Mouse (Mus musculus): ENCODE data around the gene Ier3. TPM values are rescaled to one million over a fixed set of nuclear protein-coding genes. Genes with fewer than 3 reads are reported as not detected.
A peak's percentile ranks its signal among the peaks of the same experiment; 100 is the strongest.

The Ier3 gene
- total RNA-seq, 2 experiments from 2014 or later: 7.9 to 19.0 TPM

DNA sequence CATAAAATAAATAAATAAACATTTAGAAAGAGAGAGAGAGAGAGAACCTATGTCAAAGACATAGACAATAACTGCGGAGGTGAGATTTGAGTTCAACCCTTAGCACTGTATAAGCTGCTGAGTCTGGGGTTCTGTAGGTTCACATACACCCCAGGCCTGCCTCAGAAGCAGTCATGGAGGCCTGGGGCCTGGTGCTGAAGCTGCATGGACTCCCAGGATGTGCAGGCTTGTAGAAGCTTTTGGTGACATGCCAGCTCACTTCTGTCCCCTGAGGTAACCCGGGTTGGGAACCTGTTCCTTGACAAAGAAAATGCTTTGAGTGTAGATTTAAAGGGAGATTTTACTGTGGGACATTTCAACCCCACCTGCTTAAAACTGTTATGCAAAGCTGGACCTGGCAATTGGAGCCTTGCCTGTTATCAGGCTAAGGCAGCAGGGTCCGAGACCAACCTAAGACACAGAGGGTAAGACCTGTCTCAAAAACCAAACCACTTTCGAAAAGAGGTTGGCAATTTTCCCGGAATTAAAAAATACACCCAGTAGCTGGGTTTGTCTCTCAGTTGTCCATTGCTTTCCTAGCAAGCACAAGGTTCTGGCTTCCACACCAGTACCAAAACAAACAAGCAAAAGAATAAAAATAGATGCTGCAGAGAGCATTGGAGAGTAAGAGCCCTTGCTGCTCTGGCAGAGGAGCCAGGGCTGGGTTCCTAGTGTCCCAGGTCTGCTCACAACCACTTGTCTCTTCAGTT is 10.4 kb upstream of the Ier3 start:
- no peak for DNase-seq (ENCODE audit: low spot score in 2 of 2)

DNA sequence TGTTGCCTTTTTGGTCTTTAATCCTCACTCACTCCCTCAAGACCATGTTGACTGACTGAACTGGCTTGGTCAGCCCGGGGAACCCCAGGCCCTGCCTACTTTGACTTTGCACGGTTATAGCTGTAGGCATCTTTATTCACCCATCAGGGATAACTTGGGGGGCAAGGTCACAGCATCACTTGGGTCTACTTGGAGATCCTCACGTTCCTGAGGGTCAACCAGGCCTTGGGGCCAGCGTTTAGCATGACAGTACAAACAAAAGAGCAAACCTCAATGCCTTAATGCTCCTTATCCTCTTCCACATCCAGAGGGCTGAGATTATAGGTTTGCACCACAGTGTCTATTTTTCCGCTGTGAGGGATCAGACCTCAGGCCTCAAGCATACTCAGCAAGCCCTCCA is 9.2 kb upstream of the Ier3 start:
- DNase-seq (ENCODE audit: low spot score in 2 of 2): no peak

DNA sequence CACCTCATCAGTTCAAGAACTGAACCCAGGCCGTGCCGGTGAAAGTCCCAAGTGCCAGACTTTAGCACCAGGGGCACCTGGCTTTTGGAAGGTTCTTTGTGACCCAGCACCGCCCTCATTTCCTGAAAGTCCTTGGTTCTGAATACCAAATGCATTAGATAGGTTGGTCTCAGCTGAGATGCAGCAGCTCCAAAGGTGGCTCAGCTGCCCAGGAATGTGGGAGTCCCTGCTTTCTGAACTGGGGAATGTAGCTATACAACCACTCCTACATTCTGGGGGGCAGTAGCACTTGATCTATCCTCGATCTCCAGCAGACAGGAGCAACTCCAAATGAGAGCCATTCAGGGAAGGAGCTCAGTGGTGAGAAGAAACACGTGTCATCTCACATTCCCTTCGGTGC is 8.7 kb upstream of the Ier3 start:
- DNase-seq (ENCODE audit: low spot score in 2 of 2): no peak

DNA sequence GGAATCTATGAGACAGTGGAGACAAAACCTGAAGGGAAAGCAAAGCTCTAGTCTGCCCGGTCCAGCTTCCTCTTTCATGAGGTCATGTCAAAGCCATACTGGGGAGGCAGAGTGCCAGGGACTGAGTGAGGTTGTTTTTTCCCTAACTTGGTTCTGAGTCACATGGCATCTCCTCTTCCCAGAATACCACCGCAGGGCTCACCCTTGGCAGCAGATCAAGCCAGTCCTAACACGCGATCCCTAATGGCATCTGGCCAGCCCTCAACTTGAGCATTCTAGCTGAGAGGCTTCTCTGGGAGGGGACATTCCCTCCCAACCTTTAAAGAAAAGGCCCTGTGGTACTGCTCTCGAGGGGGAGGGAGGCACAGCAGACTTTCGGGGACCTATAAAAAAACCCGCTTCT is 8.2 kb upstream of the Ier3 start:
- DNase-seq (ENCODE audit: low spot score in 2 of 2): peak; percentile 83 to 85

DNA sequence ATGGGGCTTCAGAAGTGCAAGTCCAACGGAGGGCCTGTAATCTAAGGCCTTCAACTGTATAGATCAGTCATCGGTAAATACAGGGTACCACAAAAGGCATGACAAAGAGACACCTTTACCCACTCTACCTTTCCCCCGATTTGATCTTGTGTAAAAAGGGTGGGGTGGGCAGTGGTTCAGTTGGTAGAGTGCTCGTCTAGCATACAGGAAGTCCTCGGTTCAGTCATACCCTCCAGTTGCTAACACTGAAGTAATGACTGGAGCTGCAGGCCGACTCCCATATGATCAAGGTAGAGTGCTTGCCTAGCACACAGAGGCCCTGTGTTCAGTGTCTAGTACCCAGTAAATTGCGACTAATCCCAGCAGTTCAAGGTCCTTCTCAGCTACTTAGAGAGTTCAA is 7.8 kb upstream of the Ier3 start:
- DNase-seq (ENCODE audit: low spot score in 2 of 2): no peak

DNA sequence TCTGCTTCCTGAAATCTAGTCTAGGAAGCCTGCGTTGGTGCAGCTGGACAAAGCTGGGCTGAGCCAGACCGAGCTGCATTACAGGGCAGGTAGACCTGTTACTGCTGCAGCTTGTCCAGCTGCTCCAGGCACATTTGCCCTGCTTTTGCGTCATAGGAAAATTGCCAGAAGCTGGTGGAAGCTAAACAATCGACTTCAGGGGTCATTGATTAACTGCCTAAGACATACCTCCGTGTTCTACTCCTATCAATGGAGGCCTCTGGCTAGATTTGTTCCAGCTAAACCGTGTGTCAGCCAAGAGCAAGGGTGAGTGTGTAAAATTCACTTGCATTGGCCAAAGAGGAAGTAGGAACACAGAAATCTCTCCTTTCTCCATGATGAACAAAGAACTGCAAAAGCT is 6.8 kb upstream of the Ier3 start:
- DNase-seq (ENCODE audit: low spot score in 2 of 2): no peak

DNA sequence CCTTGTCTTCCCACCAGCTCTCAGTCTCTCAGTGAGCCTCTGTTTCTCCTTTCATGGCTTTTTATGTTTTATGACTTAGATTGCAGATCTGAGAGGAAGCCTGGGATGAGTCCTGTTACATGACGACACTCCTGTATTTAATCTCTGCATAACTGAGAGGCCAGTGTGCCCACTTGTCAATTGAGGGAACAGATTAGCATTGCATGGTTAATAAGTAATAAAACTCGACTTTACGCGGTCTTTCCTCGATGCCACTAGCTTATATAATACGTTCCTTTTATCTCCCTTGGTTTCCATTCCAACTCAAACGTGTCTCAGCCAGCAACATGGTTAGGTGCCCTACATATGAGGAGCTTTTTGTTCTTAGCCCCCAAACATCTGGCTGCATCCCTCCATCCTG is 5.6 kb upstream of the Ier3 start:
- DNase-seq (ENCODE audit: low spot score in 2 of 2): no peak

DNA sequence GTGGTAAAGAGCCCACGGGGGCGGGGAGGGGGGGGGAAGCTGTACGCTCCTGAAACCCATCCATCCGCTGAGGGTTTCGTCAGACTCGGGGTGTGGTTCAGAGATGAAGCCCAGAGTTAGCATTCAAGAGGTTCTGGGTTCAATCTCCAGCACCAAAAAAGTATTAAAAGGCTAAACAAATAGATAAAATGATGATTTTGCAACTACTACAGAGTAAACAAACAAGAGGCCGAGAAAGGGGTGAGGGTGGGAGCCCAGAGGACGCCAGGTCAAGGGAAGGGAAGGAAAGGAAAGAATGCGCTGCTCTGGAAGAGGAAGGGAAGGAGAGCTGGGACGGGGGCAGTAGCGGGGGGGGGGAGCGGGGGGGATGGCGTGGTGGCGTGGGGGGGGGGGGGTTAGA is 4.8 kb upstream of the Ier3 start:
- DNase-seq (ENCODE audit: low spot score in 2 of 2): no peak

DNA sequence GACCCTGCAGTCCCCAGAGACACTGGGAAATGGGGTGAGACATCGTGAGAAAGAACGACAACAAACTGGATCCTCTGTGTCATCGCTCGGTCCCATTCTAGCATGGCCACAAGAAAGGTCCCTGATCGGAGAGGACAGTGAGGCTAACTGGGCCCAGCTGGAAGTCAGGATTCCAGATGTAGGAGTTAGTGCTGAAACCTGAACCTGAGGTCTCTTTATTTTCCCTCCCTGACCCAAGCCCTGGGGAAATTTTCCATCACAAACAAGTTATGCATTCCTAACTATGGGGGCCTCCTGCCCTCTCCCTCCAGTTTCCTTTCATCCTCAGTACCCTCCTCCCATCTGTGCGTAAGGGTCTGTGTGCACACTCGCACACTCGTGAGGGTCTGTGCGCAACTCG is 4.3 kb upstream of the Ier3 start:
- DNase-seq (ENCODE audit: low spot score in 2 of 2): no peak

DNA sequence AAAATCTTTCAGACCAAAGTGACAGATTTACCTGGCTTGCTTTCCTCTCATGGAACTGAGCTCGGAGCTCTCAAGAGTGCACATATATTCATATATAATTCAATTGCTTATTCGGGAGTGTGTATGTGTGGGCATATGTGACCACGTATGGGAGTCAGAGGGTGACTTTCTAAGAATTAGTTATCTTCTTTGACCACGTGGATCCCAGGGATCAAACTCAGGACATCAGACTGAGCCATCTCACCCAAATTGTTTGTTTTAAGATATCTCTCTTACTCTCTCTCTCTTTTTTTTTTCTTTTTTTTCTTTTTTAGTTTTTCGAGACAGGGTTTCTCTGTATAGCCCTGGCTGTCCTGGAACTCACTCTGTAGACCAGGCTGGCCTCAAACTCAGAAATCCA is 1.4 kb upstream of the Ier3 start:
- DNase-seq (ENCODE audit: low spot score in 2 of 2): no peak

DNA sequence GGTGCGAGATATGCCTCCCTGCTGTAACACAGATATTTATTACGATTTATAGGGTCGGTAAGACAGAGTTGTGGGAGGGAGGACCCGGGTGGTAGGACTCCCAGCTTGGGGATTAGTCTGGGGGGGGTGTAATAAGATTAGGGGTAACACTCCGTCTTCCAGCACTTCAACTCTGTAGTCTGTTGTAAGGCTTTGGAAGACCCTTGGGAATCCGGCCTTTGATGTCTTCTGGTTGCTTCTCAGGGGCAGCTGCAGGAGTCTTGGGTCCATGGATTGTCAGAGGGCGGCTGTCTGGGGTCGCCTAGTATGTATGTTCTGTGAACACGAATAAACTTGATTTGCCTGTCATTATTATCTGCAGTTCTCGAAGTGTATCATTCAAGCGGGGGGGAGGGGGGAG is 1.1 kb downstream of the Ier3 start:
- DNase-seq (ENCODE audit: low spot score in 2 of 2): no peak

DNA sequence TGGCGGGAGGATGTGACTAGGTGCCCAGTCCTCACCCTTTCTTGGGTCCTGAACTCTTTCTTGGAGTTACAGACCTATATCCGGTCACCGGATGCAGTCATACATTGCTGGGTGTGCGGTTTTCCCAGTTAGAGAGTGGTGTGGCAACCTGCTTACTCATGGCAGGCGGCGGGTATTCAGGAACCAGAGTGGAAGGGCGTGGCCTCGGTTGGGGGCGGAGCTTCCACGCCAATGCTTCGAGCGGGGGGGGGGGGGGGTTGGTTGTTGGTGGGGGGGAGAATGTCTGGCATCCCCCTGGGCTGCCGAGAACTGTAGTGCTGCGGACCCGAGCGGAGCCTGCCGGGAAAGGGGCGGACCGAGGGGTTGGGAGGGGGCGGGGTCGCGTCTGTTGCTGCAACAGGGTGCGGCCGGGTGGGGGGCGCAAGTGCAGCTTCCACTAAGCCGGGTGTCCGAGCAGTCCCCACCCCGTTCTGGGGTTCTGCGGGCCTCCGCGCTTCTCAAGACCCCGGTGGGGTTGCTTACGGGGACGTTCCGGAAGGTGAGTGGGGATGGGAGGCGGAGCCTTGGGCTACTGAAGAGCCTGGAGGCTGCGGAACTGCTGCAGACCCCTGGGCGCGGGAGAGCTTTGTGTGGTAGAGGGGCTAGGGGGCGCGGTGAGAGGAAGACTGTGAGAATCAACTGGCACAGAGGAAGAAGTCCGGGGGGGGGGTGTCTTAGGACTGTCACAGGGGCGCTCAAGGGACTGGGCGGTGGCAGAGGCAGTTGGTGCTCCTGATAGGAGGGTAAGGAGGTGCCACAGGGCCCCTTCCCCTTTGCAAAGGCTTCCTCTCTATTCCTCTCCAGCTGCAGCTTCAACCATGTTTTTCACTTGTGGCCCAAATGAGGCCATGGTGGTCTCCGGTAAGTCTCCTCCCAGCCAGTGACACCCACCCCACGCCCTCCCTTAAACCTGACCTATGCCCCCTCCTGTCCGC is 1.8 kb downstream of the Ier3 start, which contains the start of gene Flot1:
Gene Flot1, plus strand, starts transcription at position 267 of the 974 bp plus-strand sequence.
- peak; percentile 76 to 84 for DNase-seq (ENCODE audit: low spot score in 2 of 2)

DNA sequence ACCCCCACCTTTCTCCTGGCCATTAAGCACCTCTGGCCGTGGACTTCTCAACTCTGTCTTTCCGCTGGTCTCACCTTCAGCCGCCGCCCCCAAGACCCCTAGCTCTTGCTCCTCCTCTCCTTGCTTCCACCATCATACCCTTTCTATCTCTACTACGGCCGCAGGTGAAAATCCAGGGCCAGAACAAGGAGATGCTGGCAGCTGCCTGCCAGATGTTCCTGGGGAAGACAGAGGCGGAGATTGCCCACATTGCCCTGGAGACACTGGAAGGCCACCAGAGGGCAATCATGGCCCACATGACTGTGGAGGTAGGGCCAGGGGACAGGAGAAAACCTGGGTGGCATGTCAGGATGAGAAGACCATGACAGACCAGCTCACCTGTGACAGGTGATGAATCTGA is 2.9 kb downstream of the Ier3 start:
- no peak for DNase-seq (ENCODE audit: low spot score in 2 of 2)

DNA sequence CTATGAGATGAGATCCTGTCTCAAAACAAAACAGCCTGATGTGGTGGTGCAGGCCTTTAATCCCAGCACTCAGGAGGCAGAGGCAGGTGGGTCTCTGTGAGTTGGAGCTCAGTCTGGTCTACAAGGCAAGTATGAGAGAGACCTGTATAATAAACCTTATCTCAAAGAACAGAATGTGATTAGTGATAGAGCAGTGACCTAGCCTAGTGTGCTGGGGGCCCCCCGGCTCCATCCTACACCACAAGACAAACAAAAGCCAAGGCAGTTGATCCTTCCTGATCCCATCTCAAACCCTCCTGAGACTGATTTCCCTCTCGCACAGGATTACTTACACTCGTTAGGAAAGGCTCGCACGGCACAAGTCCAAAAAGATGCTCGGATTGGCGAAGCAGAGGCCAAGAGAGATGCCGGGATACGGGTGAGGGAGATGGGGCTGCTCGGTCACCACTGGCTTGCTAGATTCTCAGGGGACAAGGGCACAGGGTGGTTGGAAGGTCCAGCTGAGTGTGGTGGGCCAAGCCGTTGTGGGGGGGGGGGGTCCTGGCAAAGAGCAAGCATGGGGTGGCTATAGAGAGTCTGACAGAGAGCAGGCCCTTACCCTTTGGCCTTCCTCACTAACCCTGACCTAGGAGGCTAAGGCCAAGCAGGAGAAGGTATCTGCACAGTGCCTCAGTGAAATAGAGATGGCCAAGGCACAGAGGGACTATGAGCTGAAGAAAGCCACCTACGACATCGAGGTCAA is 3.8 kb downstream of the Ier3 start:
- DNase-seq (ENCODE audit: low spot score in 2 of 2): no peak

DNA sequence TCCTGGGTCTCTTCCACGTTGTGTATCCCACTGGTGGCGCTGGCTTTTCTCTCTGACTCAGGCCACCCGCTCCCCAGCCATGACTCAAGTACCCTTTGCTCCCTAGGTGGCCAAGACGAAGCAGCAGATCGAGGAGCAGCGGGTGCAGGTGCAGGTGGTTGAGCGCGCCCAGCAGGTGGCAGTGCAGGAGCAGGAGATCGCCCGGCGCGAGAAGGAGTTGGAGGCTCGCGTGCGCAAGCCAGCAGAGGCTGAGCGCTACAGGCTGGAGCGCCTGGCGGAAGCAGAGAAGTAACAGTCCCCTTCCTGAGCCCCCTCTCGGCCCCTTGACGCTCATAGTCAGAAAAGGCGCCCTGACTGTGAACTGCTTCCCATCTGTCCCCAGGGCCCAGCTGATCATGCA is 8.3 kb downstream of the Ier3 start:
- peak; percentile 84 to 85 for DNase-seq (ENCODE audit: low spot score in 2 of 2)

DNA sequence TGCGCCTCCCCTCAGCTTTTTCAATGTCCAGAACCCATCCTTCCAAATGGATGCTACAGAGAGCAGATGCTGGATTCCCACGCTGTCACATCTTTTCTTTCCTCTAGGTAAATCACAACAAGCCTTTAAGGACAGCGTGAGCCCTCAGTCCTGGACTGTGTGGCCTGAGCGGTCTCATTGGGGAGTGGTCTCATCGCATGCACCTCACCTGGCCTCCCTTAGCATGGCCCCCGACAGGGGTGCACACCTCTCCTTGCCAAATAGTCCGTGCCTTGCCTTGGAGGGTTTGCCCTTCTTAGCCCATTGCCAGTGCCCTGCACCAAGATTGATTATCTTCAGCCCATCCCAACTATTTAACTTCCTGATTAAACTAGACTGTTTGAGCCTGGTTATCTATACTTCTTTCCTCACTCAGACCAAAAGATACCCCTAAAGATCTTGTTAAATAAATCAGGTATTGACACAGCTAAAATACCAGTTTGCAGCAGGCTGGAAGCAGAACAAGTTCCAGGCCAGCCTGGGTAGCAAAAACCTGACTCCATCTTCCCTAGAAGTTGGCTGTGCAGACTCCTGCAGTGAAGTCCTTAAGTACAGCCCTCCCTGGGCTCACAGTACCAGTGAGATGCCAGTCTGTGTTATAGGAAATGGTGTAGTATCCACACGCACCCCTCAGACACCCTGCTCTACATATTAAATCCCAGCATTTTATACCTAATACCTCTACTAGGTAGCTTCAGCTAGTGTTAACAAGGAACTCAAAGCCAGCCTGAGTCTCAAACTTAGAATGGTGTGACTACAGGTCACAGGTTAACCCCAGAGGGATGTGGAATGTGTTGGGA is 11.1 kb downstream of the Ier3 start:
- no peak for DNase-seq (ENCODE audit: low spot score in 2 of 2)

DNA sequence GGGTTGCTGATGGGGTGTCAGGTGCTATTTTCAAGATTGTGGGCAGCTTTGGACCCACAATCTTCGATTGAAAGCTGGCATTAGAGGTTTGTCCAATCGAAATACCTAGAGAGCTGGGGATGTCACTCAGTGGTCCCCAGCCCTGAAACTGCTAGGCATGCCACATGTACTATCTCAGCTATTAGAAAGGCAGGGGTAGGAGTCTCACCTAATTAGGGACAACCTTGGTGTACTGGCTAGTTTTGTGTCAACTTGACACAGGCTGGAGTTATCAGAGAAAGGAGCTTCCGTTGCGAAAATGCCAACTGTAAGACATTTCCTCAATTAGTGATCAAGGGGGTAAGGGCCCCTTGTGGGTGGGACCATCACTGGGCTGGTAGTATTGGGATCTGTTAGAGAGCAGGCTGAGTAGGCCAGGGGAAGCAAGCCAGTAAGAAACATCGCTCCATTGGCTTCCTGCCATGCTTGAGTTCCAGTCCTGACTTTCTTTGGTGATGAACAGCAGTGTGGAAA is 11.8 kb downstream of the Ier3 start:
- no peak for DNase-seq (ENCODE audit: low spot score in 2 of 2)

DNA sequence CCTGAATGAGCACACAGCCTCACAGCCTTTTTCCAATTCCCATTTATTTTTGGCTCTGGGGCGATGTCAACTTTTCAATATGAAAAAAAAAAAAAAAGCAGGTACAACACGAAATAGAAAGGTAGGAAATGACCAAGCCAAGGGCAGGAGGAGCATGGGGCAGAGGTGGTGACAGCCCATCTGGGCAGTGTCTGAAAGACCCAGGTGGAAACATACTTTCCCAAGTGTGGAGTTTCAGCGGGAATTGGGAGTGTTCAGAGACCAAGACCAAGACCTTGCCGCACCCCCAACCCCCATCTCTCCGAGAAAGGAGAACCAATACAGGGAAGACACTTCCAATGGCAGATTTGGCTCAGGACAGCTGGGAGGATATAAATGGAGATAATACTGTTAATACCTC is 12.4 kb downstream of the Ier3 start:
- no peak for DNase-seq (ENCODE audit: low spot score in 2 of 2)

DNA sequence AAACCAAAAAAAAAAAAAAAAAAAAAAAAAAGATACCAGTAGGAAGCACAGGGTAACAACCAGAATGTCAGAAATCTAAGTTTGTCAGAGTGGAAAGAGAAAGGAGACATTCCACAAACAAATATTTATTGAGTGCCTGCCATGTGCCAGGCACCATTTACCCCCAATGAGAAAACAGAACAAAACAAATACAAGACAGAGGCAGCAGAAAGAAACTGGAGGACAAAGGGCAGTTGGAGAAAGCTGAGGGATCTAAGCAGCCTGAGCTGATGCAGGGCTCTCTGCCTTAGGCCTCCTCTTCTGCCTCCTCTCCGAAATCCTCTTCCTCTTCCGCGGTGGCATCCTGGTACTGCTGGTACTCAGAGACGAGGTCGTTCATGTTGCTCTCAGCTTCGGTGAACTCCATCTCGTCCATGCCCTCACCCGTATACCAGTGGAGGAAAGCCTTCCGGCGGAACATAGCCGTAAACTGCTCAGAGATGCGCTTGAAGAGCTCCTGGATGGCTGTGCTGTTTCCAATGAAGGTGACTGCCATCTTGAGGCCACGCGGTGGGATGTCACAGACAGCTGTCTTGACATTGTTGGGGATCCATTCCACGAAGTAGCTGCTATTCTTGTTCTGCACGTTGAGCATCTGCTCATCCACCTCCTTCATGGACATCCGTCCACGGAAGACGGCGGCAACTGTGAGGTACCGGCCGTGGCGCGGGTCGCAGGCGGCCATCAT is 13.4 kb downstream of the Ier3 start:
- no peak for DNase-seq (ENCODE audit: low spot score in 2 of 2)

Measured in adrenal gland, adult 18-20 months (tissue).